Mouse (Mus musculus) lung, embryonic 14.5 days (tissue): ENCODE data around the gene B230104I21Rik. TPM values are rescaled to one million over a fixed set of nuclear protein-coding genes. Genes with fewer than 3 reads are reported as not detected.

Experiments
- ATAC-seq: fragments of 200-750 bp; cut with Nextera tagmentation; 2 replicates; pipeline ENCODE4 v1.8.0; 2017; ENCODE audit warnings: mild to moderate bottlenecking, moderate TSS enrichment, moderate library complexity; ENCODE audit not compliant: insufficient read depth
- DNase-seq: peaks from one replicate; pipeline ENCODE4 v3.0.0-alpha.2; 2015
- H3K27ac ChIP-seq: fragments of 300-500 bp; sonication (generic); 2 replicates; pipeline ENCODE4 v1.5.1; 2014; ENCODE audit warnings: low read depth, mild to moderate bottlenecking, moderate library complexity
- H3K27me3 ChIP-seq: fragments of 300-500 bp; sonication (generic); 2 replicates; pipeline ENCODE4 v1.6.1; 2014; ENCODE audit warnings: low read length, control low read depth; ENCODE audit not compliant: insufficient read depth
- H3K36me3 ChIP-seq: fragments of 300-500 bp; sonication (generic); 2 replicates; pipeline ENCODE4 v1.6.1; 2014; ENCODE audit warnings: control low read depth; ENCODE audit not compliant: insufficient read depth
- H3K4me1 ChIP-seq: fragments of 300-500 bp; sonication (generic); 2 replicates; pipeline ENCODE4 v1.6.1; 2014; ENCODE audit warnings: antibody characterized with exemption, control low read depth; ENCODE audit not compliant: insufficient read depth
- H3K4me2 ChIP-seq: fragments of 300-500 bp; sonication (generic); 2 replicates; pipeline ENCODE4 v1.6.1; 2014; ENCODE audit warnings: mild to moderate bottlenecking
- H3K4me3 ChIP-seq: fragments of 300-500 bp; sonication (generic); 2 replicates; pipeline ENCODE4 v1.5.1; 2014; ENCODE audit warnings: low read depth, low read length
- H3K9ac ChIP-seq: fragments of 300-500 bp; sonication (generic); 2 replicates; pipeline ENCODE4 v1.6.1; 2014
- H3K9me3 ChIP-seq: fragments of 300-500 bp; sonication (generic); 2 replicates; pipeline ENCODE4 v1.6.1; 2016; ENCODE audit warnings: low read depth, low read length, control low read depth
- CTCF ChIP-seq: IDR thresholded peaks from 2 replicates; pipeline ENCODE4 v1.5.1; 2016; ENCODE audit warnings: antibody characterized with exemption, low read depth
- WGBS: fragments of 180-500 bp; shearing (Covaris S2); extraction: QIAGEN DNeasy Blood & Tissue Kit; methylation state at CpG from one replicate; pipeline ENCODE4 v1.1.7; 2014; 5-methylcytosine and 5-hydroxymethylcytosine counted together
- polyA plus RNA-seq: library from polyadenylated mRNA; unstranded; fragments of >200 nt; fragmentation: Nextera tagmentation; extraction: Ambion mirVana; gene quantifications from 2 replicates; pipeline ENCODE4 v1.2.1, GENCODE M21; 2014

The B230104I21Rik gene
- polyA plus RNA-seq, 1 experiment from 2014 or later = not detected

DNA sequence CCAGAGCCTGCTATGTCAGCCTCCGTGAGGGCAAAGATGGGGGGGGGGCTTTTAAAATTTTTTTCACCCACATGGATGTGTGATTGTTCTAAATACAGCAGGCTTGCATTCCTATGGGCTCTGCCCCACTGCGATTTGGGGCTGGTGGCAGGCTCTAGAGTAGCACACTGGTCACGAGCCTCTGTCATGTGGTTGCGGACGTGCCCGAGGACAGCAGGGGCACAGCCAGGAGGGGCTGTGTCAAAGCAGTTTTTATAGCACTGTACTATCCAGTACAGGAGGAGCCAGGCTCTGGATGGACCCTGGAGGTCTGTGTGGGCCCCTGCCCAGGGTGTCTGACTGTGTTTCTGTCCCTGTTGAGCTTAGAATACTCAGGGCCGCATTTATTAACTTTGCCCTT, 5.9 kb upstream of the B230104I21Rik start:
- 0 out of 2 replicates have a peak, but pooled peaks cover 3% of the 10 kb centered on the region for H3K4me1 ChIP-seq
- H3K27me3 ChIP-seq = no peaks in the 10 kb centered on the region
- H3K27ac ChIP-seq = no peak overlapping the region
- TF ChIP-seq CTCF = no peak
- no peaks in the 10 kb centered on the region for H3K9me3 ChIP-seq
- ATAC-seq = no peak
- 85% methylated on average over 7 of the region's 7 CpGs for WGBS
- H3K4me3 ChIP-seq = no peak overlapping the region
- no peaks in the 10 kb centered on the region for H3K36me3 ChIP-seq
- no peak overlapping the region for H3K4me2 ChIP-seq
- H3K9ac ChIP-seq = no peak overlapping the region
- no peak for DNase-seq

DNA sequence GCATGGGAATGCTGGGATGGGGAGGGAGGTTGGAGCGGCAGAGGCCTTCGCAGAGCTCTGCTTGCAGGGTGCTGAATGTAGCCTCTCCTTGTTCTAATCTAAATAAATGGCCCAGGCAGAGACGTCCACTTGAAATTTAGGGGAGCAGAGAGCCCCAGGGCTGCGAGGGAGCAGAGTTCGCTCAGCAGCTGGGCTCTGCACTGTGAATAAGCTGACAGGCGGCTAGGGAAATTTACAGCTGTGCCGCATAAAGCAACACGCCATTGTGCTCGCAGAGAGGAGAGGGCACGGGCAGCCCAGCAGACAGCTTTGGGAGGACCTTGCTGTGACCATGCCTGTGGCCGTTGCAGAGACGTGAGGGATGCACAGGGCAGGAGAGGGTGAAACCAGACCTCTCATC, 4.7 kb upstream of the B230104I21Rik start:
- no peak overlapping the region for H3K4me2 ChIP-seq
- H3K27ac ChIP-seq = peak overlapping the region; percentile 46; the same call in 1 of the 2 replicates
- peaks cover 5% of the 10 kb centered on the region; the same call in 1 of the 2 replicates for H3K4me1 ChIP-seq
- no peak for TF ChIP-seq CTCF
- WGBS = 33% methylated on average over 12 of the region's 12 CpGs
- no peak overlapping the region for H3K9ac ChIP-seq
- peak; percentile 85 for DNase-seq
- H3K36me3 ChIP-seq = no peaks in the 10 kb centered on the region
- no peak overlapping the region for H3K4me3 ChIP-seq
- ATAC-seq = peak; percentile 55; the same call in 1 of the 2 replicates
- H3K9me3 ChIP-seq = no peaks in the 10 kb centered on the region
- H3K27me3 ChIP-seq = no peaks in the 10 kb centered on the region

DNA sequence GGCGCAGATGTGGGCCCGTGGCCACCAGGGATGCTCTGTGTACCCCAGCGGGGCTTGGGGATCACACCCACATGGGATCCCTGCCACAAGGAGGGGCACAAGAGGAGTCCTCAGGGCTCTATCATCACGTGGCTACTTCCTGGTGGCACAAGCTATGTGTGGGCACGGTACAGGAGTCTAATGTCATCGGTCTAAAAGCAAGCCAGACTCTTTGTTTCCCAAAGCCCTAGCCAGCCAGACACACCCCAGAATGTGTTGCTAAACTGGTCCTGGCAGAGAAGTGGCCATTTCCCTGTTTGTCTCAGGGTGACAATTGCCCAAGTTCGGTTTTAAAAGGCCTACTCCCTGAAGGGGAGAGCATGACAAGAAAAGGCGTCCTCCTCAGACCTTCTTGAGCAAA, 2.6 kb upstream of the B230104I21Rik start:
- no peaks in the 10 kb centered on the region for H3K36me3 ChIP-seq
- peaks cover 5% of the 10 kb centered on the region; the same call in 1 of the 2 replicates for H3K4me1 ChIP-seq
- H3K9ac ChIP-seq = no peak overlapping the region
- ATAC-seq (no peak), DNase-seq (no peak)
- 60% methylated on average over 8 of the region's 8 CpGs for WGBS
- H3K4me3 ChIP-seq = no peak overlapping the region
- TF ChIP-seq CTCF = 0 out of 2 replicates have a peak, but pooled peaks have one; percentile 9
- no peaks in the 10 kb centered on the region for H3K9me3 ChIP-seq
- H3K27me3 ChIP-seq = no peaks in the 10 kb centered on the region
- H3K4me2 ChIP-seq = no peak overlapping the region
- no peak overlapping the region for H3K27ac ChIP-seq

DNA sequence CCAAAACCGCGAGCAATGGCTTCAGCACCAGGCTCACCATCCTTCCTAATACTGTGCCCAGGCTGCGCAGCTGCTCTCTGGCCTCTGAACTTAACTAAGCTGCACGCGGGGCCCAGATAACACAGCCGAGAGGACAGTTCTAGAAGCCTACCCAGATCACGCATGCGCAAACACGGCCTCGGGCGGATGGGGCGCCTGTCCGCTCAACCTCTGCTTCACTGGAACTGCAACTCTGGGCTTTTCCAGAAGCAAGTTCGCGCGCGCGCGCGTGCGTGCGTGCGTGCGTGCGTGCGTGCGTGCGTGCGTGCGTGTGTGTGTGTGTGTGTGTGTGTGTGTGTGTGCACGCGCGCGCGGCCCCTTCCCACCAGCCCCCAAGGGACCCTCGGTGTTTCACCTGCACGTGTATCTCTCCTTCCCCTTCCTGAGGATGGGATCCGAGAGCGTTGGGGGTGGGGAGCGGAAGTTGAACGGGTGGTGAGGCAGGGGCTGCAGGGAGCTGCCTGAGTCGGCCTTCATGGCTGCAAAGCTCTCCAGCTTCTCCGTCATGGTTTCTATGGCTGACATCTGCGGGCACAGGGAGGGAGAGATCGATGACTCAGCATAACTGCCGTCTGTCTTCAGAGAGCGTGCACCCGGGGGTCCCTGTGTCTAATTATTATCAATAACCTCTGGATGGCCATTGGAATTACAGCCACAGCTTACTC, 1.1 kb upstream of the B230104I21Rik start:
- Histone ChIP-seq H3K27me3 (no peaks in the 10 kb centered on the region), H3K36me3 (no peaks in the 10 kb centered on the region), H3K9me3 (no peaks in the 10 kb centered on the region), H3K27ac (no peak overlapping the region), H3K4me3 (peak overlapping the region; percentile 17; the same call in 1 of the 2 replicates), H3K9ac (peak overlapping the region; percentile 32; the same call in 1 of the 2 replicates), H3K4me1 (peaks cover 5% of the 10 kb centered on the region; the same call in 1 of the 2 replicates), H3K4me2 (peak overlapping the region; percentile 54)
- 59% methylated on average over 42 of the region's 48 CpGs for WGBS
- no peak for TF ChIP-seq CTCF
- ATAC-seq (peak; percentile 11; the same call in 1 of the 2 replicates), DNase-seq (peak; percentile 83)

DNA sequence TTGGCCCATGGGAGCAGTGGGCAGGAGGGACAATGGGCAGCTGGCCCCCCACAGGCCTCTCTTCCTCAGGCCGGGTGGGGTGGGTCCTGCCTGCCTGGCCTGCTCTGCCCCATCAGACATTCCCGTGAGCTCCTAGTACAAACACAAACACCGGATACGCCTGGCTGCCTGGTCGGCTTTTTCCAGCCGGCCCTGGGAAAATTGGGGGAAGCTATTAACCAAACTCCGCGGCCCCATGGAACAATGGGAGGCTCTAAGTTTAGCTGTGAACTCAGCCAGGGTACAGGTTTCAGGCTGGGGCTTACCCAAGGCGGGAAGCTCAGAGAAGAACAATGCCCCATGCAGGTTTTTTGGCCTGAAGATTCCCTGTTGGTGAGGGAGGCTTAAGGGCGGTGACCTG, 723 bp downstream of the B230104I21Rik start:
- peak; percentile 78 for DNase-seq

DNA sequence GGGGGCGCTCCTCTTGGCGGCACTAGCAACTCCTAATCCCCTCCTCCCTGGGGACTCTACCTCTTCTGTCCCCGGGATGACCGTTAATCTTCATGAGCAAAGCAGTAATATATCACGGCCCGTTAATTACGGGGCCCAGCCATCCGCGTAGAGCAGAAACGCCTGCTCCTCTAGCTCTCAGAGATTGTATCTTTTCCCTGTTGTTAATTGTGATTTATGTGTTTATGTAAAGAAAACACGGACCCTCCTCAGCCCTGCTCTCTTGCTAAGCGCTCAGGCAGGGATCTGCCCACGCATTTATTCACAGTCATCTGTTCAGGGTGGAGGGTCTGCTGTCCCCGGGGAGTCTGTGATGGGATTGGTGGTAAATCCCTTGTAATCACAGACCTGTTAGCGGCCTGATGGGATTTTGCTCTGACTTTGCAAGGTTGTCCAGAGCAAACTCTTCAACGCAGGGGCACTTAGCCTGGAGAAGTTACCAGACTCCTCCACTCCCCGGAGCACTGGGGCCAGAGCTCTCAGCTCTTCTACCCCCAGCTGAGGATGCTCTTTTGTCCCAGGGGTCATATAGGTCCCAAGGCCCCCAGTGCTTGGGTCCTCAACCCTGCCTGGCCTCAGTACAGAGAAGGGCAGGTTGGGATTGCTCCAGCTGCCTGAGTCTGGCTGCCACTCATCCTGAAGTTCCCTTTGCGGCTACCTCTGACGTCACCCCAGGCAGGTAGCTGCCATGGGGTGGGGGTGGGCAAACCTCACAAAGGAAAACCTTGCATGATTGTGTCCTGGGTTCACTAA, 11.0 kb downstream of the B230104I21Rik start:
- H3K4me1 ChIP-seq = peaks cover 18% of the 10 kb centered on the region
- H3K9me3 ChIP-seq = no peaks in the 10 kb centered on the region
- H3K27me3 ChIP-seq = peaks cover 6% of the 10 kb centered on the region; the same call in 1 of the 2 replicates
- ATAC-seq = no peak
- H3K4me3 ChIP-seq = no peak overlapping the region
- no peak for TF ChIP-seq CTCF
- no peak for DNase-seq
- no peaks in the 10 kb centered on the region for H3K36me3 ChIP-seq
- 39% methylated on average over 19 of the region's 19 CpGs for WGBS
- H3K9ac ChIP-seq = no peak overlapping the region; the same call in 1 of the 2 replicates
- no peak overlapping the region for H3K27ac ChIP-seq
- H3K4me2 ChIP-seq = no peak overlapping the region

More for the DNA sequence above, 723 bp downstream of the B230104I21Rik start:
- peaks cover 6% of the 10 kb centered on the region; the same call in 1 of the 2 replicates for H3K36me3 ChIP-seq
- peaks cover 5% of the 10 kb centered on the region; the same call in 1 of the 2 replicates for H3K4me1 ChIP-seq
- peak; percentile 63 for ATAC-seq
- 21% methylated on average over 10 of the region's 10 CpGs for WGBS
- TF ChIP-seq CTCF = no peak
- H3K4me2 ChIP-seq = no peak overlapping the region
- H3K27me3 ChIP-seq = no peaks in the 10 kb centered on the region
- no peaks in the 10 kb centered on the region for H3K9me3 ChIP-seq
- no peak overlapping the region for H3K9ac ChIP-seq
- H3K27ac ChIP-seq = peak overlapping the region; percentile 33; the same call in 1 of the 2 replicates
- H3K4me3 ChIP-seq = no peak overlapping the region
